In the genomic region with DNA sequence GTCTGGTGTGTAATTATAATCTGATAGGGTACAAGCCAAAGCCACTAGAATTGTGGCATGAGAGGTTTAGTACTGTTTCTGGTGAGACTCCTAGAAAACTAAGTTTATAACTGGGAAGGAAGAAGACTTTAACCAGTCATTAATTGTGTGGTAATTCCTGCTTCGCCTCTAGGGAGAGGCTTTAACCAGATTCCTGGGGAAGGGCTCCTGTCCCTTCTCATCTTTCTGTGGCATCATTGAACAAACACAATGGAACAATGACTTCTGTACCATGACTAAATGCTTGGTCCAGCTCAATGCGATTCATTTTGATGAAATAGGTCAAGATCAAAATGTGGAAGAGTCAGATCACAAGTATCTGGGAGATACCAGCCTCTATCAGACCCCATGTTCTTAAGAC, we compare ENCODE assay signal across 26 mouse cellular contexts.
DNase-seq lines count a peak whose midpoint lies in the region; ATAC-seq lines count a peak whose summit lies in the region.
"Had no signal": no experiment of that assay in that cellular context is flagged by ENCODE, and none has a peak within 500 bp of the region (broad histone marks: within the 10 kb centered on the region; RNA-seq: fewer than 3 reads in every experiment).

No protein-coding gene starts in this region.

- no peaks in the 10 kb centered on the region for H3K9me3 ChIP-seq in midbrain, embryonic 11.5 days (ENCODE audit: control insufficient read depth, low read length)
- H3K9me3 ChIP-seq in midbrain, embryonic 14.5 days (ENCODE audit: control insufficient read depth, low read length), result no peaks in the 10 kb centered on the region
- H3K9me3 ChIP-seq: embryonic facial prominence, embryonic 10.5 days; embryonic facial prominence, embryonic 12.5 days; forebrain, embryonic 13.5 days; forebrain, embryonic 15.5 days had no signal

- no peak overlapping the region for H3K4me3 ChIP-seq in midbrain, embryonic 11.5 days (ENCODE audit: low read depth, low read length)
- H3K4me3 ChIP-seq in midbrain, embryonic 14.5 days (replicated peaks; ENCODE audit: low read depth, low read length), result no peak overlapping the region
- H3K4me3 ChIP-seq: embryonic facial prominence, embryonic 10.5 days; embryonic facial prominence, embryonic 12.5 days; forebrain, embryonic 13.5 days; forebrain, embryonic 15.5 days had no signal

- DNase-seq in embryo, embryonic 10 days (ENCODE audit: low spot score), result peak; percentile 33
- no peak for DNase-seq in embryo, embryonic 11 days
- peak; percentile 51 for DNase-seq in midbrain, embryonic 11.5 days (ENCODE audit: low spot score, missing footprints)
- DNase-seq in midbrain, embryonic 14.5 days, result no peak
- DNase-seq in embryo, embryonic 9.5 days (ENCODE audit: extremely low spot score), result peak; percentile 5
- peak; percentile 64 for DNase-seq in retina, postnatal 1 day
- no peak for DNase-seq in layer of hippocampus, adult 11-12 months (ENCODE audit: low spot score)
- DNase-seq in spleen, adult 12 weeks (ENCODE audit: low spot score), result no peak
- DNase-seq: adrenal gland, adult 8-10 months; adrenal gland, postnatal 14 days; adrenal gland, postnatal 36 days; B cell, adult 2 months; cerebellum, adult 11-12 months; cerebellum, adult 2 months; cerebellum, adult 9-10 months; cerebellum, postnatal 10 days; cerebellum, postnatal 25 days; forebrain, postnatal 0 days had no signal

- no peak overlapping the region for H3K4me2 ChIP-seq in midbrain, embryonic 11.5 days
- no peak overlapping the region for H3K4me2 ChIP-seq in midbrain, embryonic 14.5 days (ENCODE audit: low read length)
- H3K4me2 ChIP-seq: embryonic facial prominence, embryonic 12.5 days; forebrain, embryonic 13.5 days; forebrain, embryonic 15.5 days had no signal

- WGBS in midbrain, embryonic 11.5 days, result 38% methylated on average over 2 of the region's 2 CpGs
- 27% methylated on average over 2 of the region's 2 CpGs for WGBS in midbrain, embryonic 14.5 days

- ATAC-seq in midbrain, embryonic 11.5 days (ENCODE audit: low FRiP score), result no peak
- no peak for ATAC-seq in midbrain, embryonic 14.5 days (ENCODE audit: low FRiP score, low TSS enrichment)
- ATAC-seq: activated CD4-positive, CD25-positive, alpha-beta regulatory T cell, adult 4 months; CD4-positive, CD25-positive, alpha-beta regulatory T cell, adult 4 months; forebrain, embryonic 13.5 days; forebrain, embryonic 15.5 days; forebrain, postnatal 0 days had no signal

- H3K4me1 ChIP-seq in midbrain, embryonic 11.5 days (ENCODE audit: control insufficient read depth, insufficient read depth, low read length), result peaks cover 9% of the 10 kb centered on the region
- peaks cover 14% of the 10 kb centered on the region for H3K4me1 ChIP-seq in midbrain, embryonic 14.5 days (ENCODE audit: control insufficient read depth, insufficient read depth, low read length)
- H3K4me1 ChIP-seq: embryonic facial prominence, embryonic 12.5 days had no signal

- no peak overlapping the region for H3K9ac ChIP-seq in midbrain, embryonic 11.5 days (ENCODE audit: low read length)
- H3K9ac ChIP-seq in midbrain, embryonic 14.5 days (replicated peaks; ENCODE audit: low read length), result no peak overlapping the region
- H3K9ac ChIP-seq: embryonic facial prominence, embryonic 12.5 days; forebrain, embryonic 13.5 days; forebrain, embryonic 15.5 days; forebrain, postnatal 0 days had no signal

- no peaks in the 10 kb centered on the region for H3K36me3 ChIP-seq in midbrain, embryonic 11.5 days (ENCODE audit: control insufficient read depth, insufficient read depth, low read length)
- H3K36me3 ChIP-seq in midbrain, embryonic 14.5 days (ENCODE audit: control insufficient read depth, insufficient read depth, low read length), result no peaks in the 10 kb centered on the region
- H3K36me3 ChIP-seq: embryonic facial prominence, embryonic 10.5 days; embryonic facial prominence, embryonic 12.5 days; forebrain, embryonic 15.5 days; G1E had no signal

- H3K27me3 ChIP-seq in midbrain, embryonic 11.5 days (ENCODE audit: control insufficient read depth, insufficient read depth, low read length), result no peaks in the 10 kb centered on the region
- no peaks in the 10 kb centered on the region for H3K27me3 ChIP-seq in midbrain, embryonic 14.5 days (ENCODE audit: control insufficient read depth, insufficient read depth, low read length)
- H3K27me3 ChIP-seq: CH12.LX; embryonic facial prominence, embryonic 12.5 days; forebrain, embryonic 13.5 days; forebrain, embryonic 15.5 days had no signal

- H3K27ac ChIP-seq in midbrain, embryonic 11.5 days (ENCODE audit: low read depth, low read length), result no peak overlapping the region
- no peak overlapping the region for H3K27ac ChIP-seq in midbrain, embryonic 14.5 days (replicated peaks; ENCODE audit: low read depth, low read length)
- H3K27ac ChIP-seq: embryonic facial prominence, embryonic 10.5 days; embryonic facial prominence, embryonic 12.5 days; forebrain, embryonic 13.5 days; forebrain, embryonic 15.5 days had no signal

Comparison
In these comparisons a context has a peak if more than half of its experiments do, and no peak if none do; other contexts are left out.
1. DNase-seq: peak in embryo, embryonic 10 days (single experiment), midbrain, embryonic 11.5 days (single experiment), embryo, embryonic 9.5 days (single experiment) and retina, postnatal 1 day (single experiment); none in embryo, embryonic 11 days (single experiment), midbrain, embryonic 14.5 days (single experiment), layer of hippocampus, adult 11-12 months (single experiment) and spleen, adult 12 weeks (single experiment).